Mouse (Mus musculus): ENCODE results near the gene Ncf4.

DNA sequence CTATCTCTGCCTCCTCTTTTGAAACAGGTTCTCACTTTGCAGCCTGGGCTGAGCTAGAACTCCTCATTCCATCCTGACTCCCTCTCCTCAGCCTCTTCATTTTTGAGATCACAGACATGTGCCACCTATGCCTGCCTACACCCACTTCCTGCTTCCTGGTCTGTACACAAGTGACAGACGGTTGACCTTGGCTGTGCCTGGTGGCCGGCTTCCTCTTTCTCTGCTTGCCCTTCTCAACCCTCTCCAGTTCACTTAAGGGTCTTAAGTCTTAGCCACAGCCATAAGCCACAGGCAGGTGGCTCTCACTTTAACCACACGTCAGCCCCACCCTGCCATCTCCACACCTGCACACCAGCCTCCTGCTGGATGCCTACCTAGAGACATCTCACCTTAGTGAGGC lies 3.8 kb downstream of the Ncf4 start:
- TF ChIP-seq CTCF (IDR thresholded peaks at IDR 0.05) (no peak), EP300 (IDR thresholded peaks at IDR 0.05) (no peak)
